Mouse (Mus musculus): ENCODE data around the gene Kcnn4. TPM values are rescaled to one million over a fixed set of nuclear protein-coding genes. Genes with fewer than 3 reads are reported as not detected.

Gene Kcnn4
- polyA plus RNA-seq, 1 experiment from 2014 or later, result 4.3 TPM

DNA sequence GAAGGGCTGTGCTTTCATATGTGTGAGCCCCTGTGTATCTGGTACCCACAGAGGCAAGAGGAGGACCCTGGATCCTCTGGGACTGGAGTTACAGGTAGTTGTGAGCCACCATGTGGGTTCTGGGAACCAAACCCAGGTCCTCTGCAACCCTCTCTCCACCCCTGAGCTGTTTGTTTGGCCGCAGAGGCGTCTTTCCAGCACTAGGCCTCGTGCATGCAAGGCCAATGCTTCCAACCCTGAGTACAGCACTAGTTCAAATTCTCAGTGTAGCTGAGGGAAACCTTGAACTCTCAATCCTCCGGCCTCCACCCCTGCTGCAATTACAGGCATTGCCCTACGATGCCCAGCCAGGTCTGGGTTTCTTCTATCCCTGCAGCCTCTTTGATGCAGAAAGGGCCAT is 58.7 kb downstream of the Kcnn4 start:
- Histone ChIP-seq H3K27ac (ENCODE audit: low read length) (no peak overlapping the region), H3K36me3 (ENCODE audit: control insufficient read depth, insufficient read depth, low read length) (no peaks in the 10 kb centered on the region), H3K9me3 (ENCODE audit: control insufficient read depth, low read length) (no peaks in the 10 kb centered on the region), H3K9ac (ENCODE audit: low read depth, low read length) (no peak overlapping the region), H3K27me3 (replicated peaks; ENCODE audit: control insufficient read depth, insufficient read depth, low read length) (peaks cover 9% of the 10 kb centered on the region; the same call in 1 of the 2 replicates), H3K4me3 (ENCODE audit: low read length) (no peak overlapping the region), H3K4me2 (ENCODE audit: low read depth, low read length) (no peak overlapping the region), H3K4me1 (ENCODE audit: control insufficient read depth, insufficient read depth, low read length) (0 out of 2 replicates have a peak, but pooled peaks cover 4% of the 10 kb centered on the region)
- no peak for ATAC-seq
- 90% methylated on average over 5 of the region's 5 CpGs for WGBS

- 0 out of 2 replicates have a peak, but pooled peaks cover 2% of the 10 kb centered on the region for H3K4me1 ChIP-seq (ENCODE audit: control insufficient read depth, insufficient read depth, low read length)
Measured at GRCm38 (mm10) chr7:24429413-24430112, 59.5 kb downstream of the Kcnn4 start.

GRCm38 (mm10) chr7:24430551-24431345 is 60.7 kb downstream of the Kcnn4 start:
- Histone ChIP-seq H3K9ac (ENCODE audit: low read depth, low read length) (no peak overlapping the region), H3K27ac (ENCODE audit: low read length) (no peak overlapping the region), H3K4me3 (ENCODE audit: low read length) (no peak overlapping the region), H3K9me3 (ENCODE audit: control insufficient read depth, low read length) (no peaks in the 10 kb centered on the region), H3K27me3 (replicated peaks; ENCODE audit: control insufficient read depth, insufficient read depth, low read length) (peaks cover 13% of the 10 kb centered on the region; the same call in 1 of the 2 replicates), H3K4me2 (ENCODE audit: low read depth, low read length) (no peak overlapping the region), H3K36me3 (ENCODE audit: control insufficient read depth, insufficient read depth, low read length) (no peaks in the 10 kb centered on the region), H3K4me1 (ENCODE audit: control insufficient read depth, insufficient read depth, low read length) (0 out of 2 replicates have a peak, but pooled peaks cover 2% of the 10 kb centered on the region)
- no peak for ATAC-seq
- WGBS, result 92% methylated on average over 15 of the region's 15 CpGs

More at GRCm38 (mm10) chr7:24429413-24430112, 59.5 kb downstream of the Kcnn4 start:
- no peak overlapping the region for H3K4me3 ChIP-seq (ENCODE audit: low read length)
- no peaks in the 10 kb centered on the region for H3K36me3 ChIP-seq (ENCODE audit: control insufficient read depth, insufficient read depth, low read length)
- no peak overlapping the region for H3K9ac ChIP-seq (ENCODE audit: low read depth, low read length)
- no peak overlapping the region for H3K27ac ChIP-seq (ENCODE audit: low read length)
- no peaks in the 10 kb centered on the region for H3K9me3 ChIP-seq (ENCODE audit: control insufficient read depth, low read length)
- ATAC-seq, result no peak
- H3K4me2 ChIP-seq (ENCODE audit: low read depth, low read length), result no peak overlapping the region
- peaks cover 13% of the 10 kb centered on the region; the same call in 1 of the 2 replicates for H3K27me3 ChIP-seq (replicated peaks; ENCODE audit: control insufficient read depth, insufficient read depth, low read length)
- WGBS, result 68% methylated on average over 16 of the region's 16 CpGs

DNA sequence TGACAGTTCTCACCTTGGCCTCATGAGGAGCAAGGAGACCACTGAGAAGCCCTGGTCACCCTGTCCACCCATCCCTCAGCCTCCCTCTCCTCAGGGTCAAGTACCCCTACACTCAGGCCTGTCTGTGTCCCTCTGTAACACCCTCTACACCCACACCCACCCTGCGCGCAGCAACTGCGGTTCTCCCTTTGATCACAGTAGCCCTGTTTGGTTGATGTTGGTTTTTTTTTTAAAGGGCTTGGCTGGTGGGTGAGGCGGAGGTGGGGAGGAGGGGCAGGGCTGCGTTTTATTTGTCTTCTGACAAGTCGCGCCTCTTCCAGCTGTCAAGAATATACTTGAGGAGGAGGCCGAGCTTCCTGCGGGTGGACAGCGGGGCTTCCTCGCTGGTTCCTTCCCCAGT is 61.6 kb downstream of the Kcnn4 start:
- H3K36me3 ChIP-seq (ENCODE audit: control insufficient read depth, insufficient read depth, low read length), result no peaks in the 10 kb centered on the region
- no peak overlapping the region for H3K9ac ChIP-seq (ENCODE audit: low read depth, low read length)
- no peaks in the 10 kb centered on the region for H3K9me3 ChIP-seq (ENCODE audit: control insufficient read depth, low read length)
- H3K4me2 ChIP-seq (ENCODE audit: low read depth, low read length), result no peak overlapping the region
- no peak overlapping the region for H3K4me3 ChIP-seq (ENCODE audit: low read length)
- WGBS, result 38% methylated on average over 11 of the region's 11 CpGs
- no peak overlapping the region for H3K27ac ChIP-seq (ENCODE audit: low read length)
- 0 out of 2 replicates have a peak, but pooled peaks have one; percentile 26 for ATAC-seq
- H3K27me3 ChIP-seq (replicated peaks; ENCODE audit: control insufficient read depth, insufficient read depth, low read length), result peaks cover 13% of the 10 kb centered on the region; the same call in 1 of the 2 replicates
- 0 out of 2 replicates have a peak, but pooled peaks cover 2% of the 10 kb centered on the region for H3K4me1 ChIP-seq (ENCODE audit: control insufficient read depth, insufficient read depth, low read length)

DNA sequence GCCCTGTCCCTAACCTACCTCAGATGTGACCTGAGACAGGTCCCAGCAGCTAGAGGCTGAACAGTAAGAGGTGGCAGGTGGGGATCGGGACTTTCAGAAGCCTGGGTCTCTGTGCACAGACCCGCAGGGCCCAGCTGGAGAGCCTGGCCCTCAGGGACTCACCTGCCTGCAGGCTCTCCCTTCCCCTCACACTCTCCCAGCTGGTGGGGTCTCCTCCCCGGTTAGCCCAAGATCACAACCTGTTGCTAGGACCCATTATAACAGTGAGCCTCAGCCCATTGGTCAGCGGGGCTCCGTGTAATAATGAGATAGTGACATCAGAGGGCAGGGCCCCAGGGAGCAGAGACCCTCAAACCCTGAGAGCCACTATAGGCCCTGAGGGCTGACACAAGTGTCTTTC is 65.2 kb downstream of the Kcnn4 start:
- Histone ChIP-seq H3K4me1 (ENCODE audit: control insufficient read depth, insufficient read depth, low read length) (0 out of 2 replicates have a peak, but pooled peaks cover 2% of the 10 kb centered on the region), H3K9ac (ENCODE audit: low read depth, low read length) (no peak overlapping the region), H3K4me3 (ENCODE audit: low read length) (no peak overlapping the region), H3K9me3 (ENCODE audit: control insufficient read depth, low read length) (no peaks in the 10 kb centered on the region), H3K27me3 (replicated peaks; ENCODE audit: control insufficient read depth, insufficient read depth, low read length) (peaks cover 13% of the 10 kb centered on the region; the same call in 1 of the 2 replicates), H3K36me3 (ENCODE audit: control insufficient read depth, insufficient read depth, low read length) (no peaks in the 10 kb centered on the region), H3K4me2 (ENCODE audit: low read depth, low read length) (no peak overlapping the region), H3K27ac (ENCODE audit: low read length) (no peak overlapping the region)
- WGBS, result 81% methylated on average over 5 of the region's 5 CpGs
- ATAC-seq, result no peak

Small RNA genes lying within 50 kb of the gene (microRNA-seq; reads per million reads assigned to microRNA genes)
- gene Gm27592, result not detected

Other genes with a start within 250 kb of the Kcnn4 start
- gene Zfp235, start 236.1 kb upstream of the Kcnn4 start, polyA plus RNA-seq (2015; fragmentation: Nextera tagmentation; extraction: Ambion mirVana), result 12.0 and 13.6 TPM in 2 replicates
- 2.5 and 3.4 TPM in 2 replicates for gene Zfp114, start 195.2 kb upstream of the Kcnn4 start, polyA plus RNA-seq (2015; fragmentation: Nextera tagmentation; extraction: Ambion mirVana)
- 6.7 and 8.2 TPM in 2 replicates for gene Zfp111, start 158.8 kb upstream of the Kcnn4 start, polyA plus RNA-seq (2015; fragmentation: Nextera tagmentation; extraction: Ambion mirVana)
- 3.7 TPM in 2 replicates for gene Zfp109, start 132.7 kb upstream of the Kcnn4 start, polyA plus RNA-seq (2015; fragmentation: Nextera tagmentation; extraction: Ambion mirVana)
- 2.4 and 2.9 TPM in 2 replicates for gene Zfp108, start 115.5 kb upstream of the Kcnn4 start, polyA plus RNA-seq (2015; fragmentation: Nextera tagmentation; extraction: Ambion mirVana)
- gene Zfp93, start 99.8 kb upstream of the Kcnn4 start, polyA plus RNA-seq (2015; fragmentation: Nextera tagmentation; extraction: Ambion mirVana), result 5.4 and 6.8 TPM in 2 replicates
- 18.7 and 21.7 TPM in 2 replicates for gene Zfp61, start 69.0 kb upstream of the Kcnn4 start, polyA plus RNA-seq (2015; fragmentation: Nextera tagmentation; extraction: Ambion mirVana)
- 6.0 and 7.3 TPM in 2 replicates for gene Zfp94, start 53.6 kb upstream of the Kcnn4 start, polyA plus RNA-seq (2015; fragmentation: Nextera tagmentation; extraction: Ambion mirVana)
- gene Tescl, start 36.3 kb upstream of the Kcnn4 start, polyA plus RNA-seq (2015; fragmentation: Nextera tagmentation; extraction: Ambion mirVana), result not detected in 2 replicates
- gene Lypd5, start 21.1 kb upstream of the Kcnn4 start, polyA plus RNA-seq (2015; fragmentation: Nextera tagmentation; extraction: Ambion mirVana), result 0.10 TPM in 1 of 2 replicates, not detected in the other
- gene Smg9, start 29.4 kb downstream of the Kcnn4 start, polyA plus RNA-seq (2015; fragmentation: Nextera tagmentation; extraction: Ambion mirVana), result 20.4 and 22.0 TPM in 2 replicates
- 0.07 TPM in 1 of 2 replicates, not detected in the other for gene Irgc1, start 82.0 kb downstream of the Kcnn4 start, polyA plus RNA-seq (2015; fragmentation: Nextera tagmentation; extraction: Ambion mirVana)
- 8.0 and 9.7 TPM in 2 replicates for gene Plaur, start 92.2 kb downstream of the Kcnn4 start, polyA plus RNA-seq (2015; fragmentation: Nextera tagmentation; extraction: Ambion mirVana)
- gene Cadm4, start 111.8 kb downstream of the Kcnn4 start, polyA plus RNA-seq (2015; fragmentation: Nextera tagmentation; extraction: Ambion mirVana), result 1.2 and 1.5 TPM in 2 replicates
- 26.3 and 26.6 TPM in 2 replicates for gene Zfp428, start 136.7 kb downstream of the Kcnn4 start, polyA plus RNA-seq (2015; fragmentation: Nextera tagmentation; extraction: Ambion mirVana)
- gene AC161166.1, start 142.2 kb downstream of the Kcnn4 start, polyA plus RNA-seq (2015; fragmentation: Nextera tagmentation; extraction: Ambion mirVana), result 0.13 and 0.20 TPM in 2 replicates
- 3.3 and 4.1 TPM in 2 replicates for gene Irgq, start 160.4 kb downstream of the Kcnn4 start, polyA plus RNA-seq (2015; fragmentation: Nextera tagmentation; extraction: Ambion mirVana)
- gene Pinlyp, start 175.9 kb downstream of the Kcnn4 start, polyA plus RNA-seq (2015; fragmentation: Nextera tagmentation; extraction: Ambion mirVana), result 0.16 TPM in 1 of 2 replicates, not detected in the other
- 79.8 and 88.1 TPM in 2 replicates for gene Xrcc1, start 176.0 kb downstream of the Kcnn4 start, polyA plus RNA-seq (2015; fragmentation: Nextera tagmentation; extraction: Ambion mirVana)
- 33.2 and 38.1 TPM in 2 replicates for gene Ethe1, start 217.3 kb downstream of the Kcnn4 start, polyA plus RNA-seq (2015; fragmentation: Nextera tagmentation; extraction: Ambion mirVana)
- gene Zfp575, start 217.4 kb downstream of the Kcnn4 start, polyA plus RNA-seq (2015; fragmentation: Nextera tagmentation; extraction: Ambion mirVana), result 3.1 TPM in 2 replicates
- 0.35 and 0.36 TPM in 2 replicates for gene Phldb3, start 240.5 kb downstream of the Kcnn4 start, polyA plus RNA-seq (2015; fragmentation: Nextera tagmentation; extraction: Ambion mirVana)

All from intestine, embryonic 16.5 days (tissue).